Mouse (Mus musculus) monocyte, adult 59 days (primary cell): ENCODE data around the gene Hspa5. TPM values are rescaled to one million over a fixed set of nuclear protein-coding genes. Genes with fewer than 3 reads are reported as not detected.

Experiments used
- total RNA-seq, 2 experiments: library from RNA; stranded (reverse); gene quantifications; one replicate each; pipeline ENCODE4 v1.2.4; 2023

Hspa5 gene
- total RNA-seq: 100 to 1,000 TPM; 841 TPM

GRCm38 (mm10) chr2:34771368-34772226 is at the start of gene Hspa5:
Gene Hspa5 (plus strand): TSS chr2:34771970.

DNA sequence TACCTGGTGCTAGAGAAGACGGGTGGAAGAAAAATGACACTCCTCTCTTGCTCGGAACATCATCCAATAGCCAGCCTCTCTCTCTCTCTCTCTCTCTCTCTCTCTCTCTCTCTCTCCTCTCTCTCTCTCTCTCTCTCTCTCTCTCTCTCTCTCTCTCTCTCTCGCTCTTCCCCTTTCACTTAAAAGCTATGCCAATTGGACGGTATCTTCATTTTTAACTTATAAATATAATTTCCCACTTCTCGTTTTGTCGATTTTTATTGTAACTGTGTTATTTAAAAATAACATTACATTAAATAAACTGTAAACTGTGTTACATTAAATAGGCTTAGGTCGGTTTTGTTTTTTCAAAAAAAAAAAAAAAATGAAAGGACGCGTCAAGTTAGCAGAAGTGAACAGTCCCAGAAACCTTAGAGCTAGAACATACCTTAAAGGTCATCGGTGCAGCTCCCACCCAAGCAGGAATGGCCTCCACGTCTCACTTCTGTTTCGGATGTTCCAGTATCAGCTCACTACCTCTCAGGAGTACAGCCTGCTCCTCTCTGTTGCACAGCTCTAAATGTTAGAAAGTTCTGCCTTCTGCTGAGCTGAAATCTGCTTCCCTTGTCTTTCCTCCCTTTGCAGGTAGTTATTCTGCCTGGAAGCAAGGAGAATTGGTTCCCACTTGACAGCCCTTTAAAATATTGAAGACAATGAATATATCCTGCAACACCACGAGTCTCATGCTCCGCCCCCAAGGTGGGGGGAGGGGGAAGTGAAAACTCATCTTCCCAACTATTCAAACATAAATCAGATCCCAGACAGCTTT is 17.0 kb upstream of the Hspa5 start, which contains the start of gene Gapvd1:
TSS of gene Gapvd1 (minus strand) at position 682 of the 808 bp plus-strand sequence.

DNA sequence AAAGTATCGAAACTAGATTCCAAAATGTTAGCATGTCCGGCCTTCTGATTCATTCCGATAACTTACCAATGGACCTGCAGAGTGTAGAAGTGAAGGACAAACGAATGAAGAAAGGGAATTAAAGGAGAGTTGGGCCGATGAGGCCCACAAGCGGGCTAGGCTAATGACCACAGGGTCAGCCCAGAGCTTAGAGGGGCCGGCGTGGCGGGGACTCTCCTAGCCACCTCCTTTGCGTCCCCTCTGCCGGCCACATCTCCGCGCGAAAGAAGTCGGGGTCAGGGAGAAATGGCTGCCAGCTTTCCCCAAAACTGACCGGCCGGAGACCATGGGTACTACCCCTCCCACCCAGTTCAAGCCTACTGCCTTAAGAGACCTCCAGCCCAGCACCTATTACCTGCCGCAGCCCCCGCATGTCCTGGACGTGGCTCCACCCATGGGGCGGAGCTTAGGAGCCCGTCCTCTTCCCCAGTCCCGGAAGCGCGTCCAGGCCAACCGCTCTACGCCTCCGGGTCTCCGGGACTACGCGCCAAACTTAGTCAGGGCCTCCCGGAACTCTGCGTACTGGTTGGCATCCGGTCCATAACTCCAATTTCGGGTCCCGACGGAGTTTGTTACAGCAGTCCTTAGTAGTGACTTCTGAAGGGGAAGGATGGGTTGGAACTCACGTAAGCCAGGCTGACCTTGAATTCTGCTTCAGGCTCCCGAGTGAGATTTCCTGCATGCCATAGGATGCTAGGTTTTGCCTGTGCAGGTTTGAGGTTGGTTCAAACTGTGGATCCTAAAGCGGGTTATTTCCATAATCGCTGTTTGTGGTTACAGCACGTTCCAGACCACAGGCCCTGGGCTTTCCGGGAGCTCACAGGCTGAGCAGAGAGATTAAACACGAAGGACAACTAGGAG is 27.8 kb downstream of the Hspa5 start, which contains the start of gene Rabepk:
TSS of gene Rabepk (minus strand) at position 556 of the 900 bp plus-strand sequence.

GRCm38 (mm10) chr2:34825827-34826459 is 54.2 kb downstream of the Hspa5 start, which contains the start of gene Fbxw2:
Gene Fbxw2 (minus strand): TSS chr2:34826311.

Other genes starting within 250 kb of the Hspa5 start
- 10 to 100 TPM; 81.2 to 81.7 TPM for gene Gapvd1, start 16.7 kb upstream of the Hspa5 start, total RNA-seq
- gene Rabepk, start 27.9 kb downstream of the Hspa5 start, total RNA-seq: 1 to 10 TPM; 6.7 to 9.1 TPM
- 10 to 100 TPM; 78.7 to 91.0 TPM for gene Fbxw2, start 54.3 kb downstream of the Hspa5 start, total RNA-seq
- gene Gm34653, start 61.0 kb downstream of the Hspa5 start, total RNA-seq: not detected
- not detected for gene Cutal, start 102.4 kb downstream of the Hspa5 start, total RNA-seq
- 10 to 100 TPM; 17.2 to 19.6 TPM for gene Psmd5, start 103.0 kb downstream of the Hspa5 start, total RNA-seq
- gene Phf19, start 142.1 kb downstream of the Hspa5 start, total RNA-seq: 1 to 10 TPM; 4.4 to 4.7 TPM
- 100 to 1,000 TPM in 1 of 2 experiments, 10 to 100 TPM in 1; 94.2 to 111 TPM for gene Traf1, start 189.8 kb downstream of the Hspa5 start, total RNA-seq